Mouse (Mus musculus): ENCODE data around the gene Gsto1. TPM values are rescaled to one million over a fixed set of nuclear protein-coding genes. Genes with fewer than 3 reads are reported as not detected.
"Not testable (repeated sequence)": the region's sequence is repeated elsewhere in the genome, so short reads cannot be mapped to it uniquely, and the experiment has no call there.

Gsto1 gene
- polyA plus RNA-seq, 1 experiment from 2014 or later: 2,215 TPM

GRCm38 (mm10) chr19:47829913-47830450, 24.8 kb upstream of the Gsto1 start:
- Histone ChIP-seq H3K9me3 (replicated peaks; ENCODE audit: control insufficient read depth, low read length) (no peaks in the 10 kb centered on the region), H3K36me3 (ENCODE audit: control insufficient read depth, insufficient read depth, low read length) (no peaks in the 10 kb centered on the region), H3K4me1 (ENCODE audit: control insufficient read depth, insufficient read depth, low read length) (no peaks in the 10 kb centered on the region), H3K27ac (ENCODE audit: low read length) (no peak overlapping the region), H3K27me3 (ENCODE audit: control insufficient read depth, insufficient read depth, low read length) (no peaks in the 10 kb centered on the region), H3K4me3 (replicated peaks; ENCODE audit: low read length) (no peak overlapping the region), H3K9ac (ENCODE audit: low read length) (no peak overlapping the region), H3K4me2 (ENCODE audit: low read depth, low read length) (no peak overlapping the region)
- ATAC-seq (ENCODE audit: insufficient read depth, low FRiP score): no peak
- WGBS: 85% methylated on average over 14 of the region's 14 CpGs

- H3K4me1 ChIP-seq (ENCODE audit: control insufficient read depth, insufficient read depth, low read length): no peaks in the 10 kb centered on the region
- H3K4me2 ChIP-seq (ENCODE audit: low read depth, low read length): no peak overlapping the region
- ATAC-seq (ENCODE audit: insufficient read depth, low FRiP score): no peak
- no peaks in the 10 kb centered on the region for H3K27me3 ChIP-seq (ENCODE audit: control insufficient read depth, insufficient read depth, low read length)
- H3K27ac ChIP-seq (ENCODE audit: low read length): no peak overlapping the region
- WGBS: 94% methylated on average over 8 of the region's 8 CpGs
- no peaks in the 10 kb centered on the region for H3K9me3 ChIP-seq (replicated peaks; ENCODE audit: control insufficient read depth, low read length)
- H3K36me3 ChIP-seq (ENCODE audit: control insufficient read depth, insufficient read depth, low read length): no peaks in the 10 kb centered on the region
- no peak overlapping the region for H3K4me3 ChIP-seq (replicated peaks; ENCODE audit: low read length)
- H3K9ac ChIP-seq (ENCODE audit: low read length): no peak overlapping the region
Observed at GRCm38 (mm10) chr19:47831111-47831510, 23.7 kb upstream of the Gsto1 start.

- ATAC-seq (ENCODE audit: insufficient read depth, low FRiP score): no peak
- Histone ChIP-seq H3K4me3 (replicated peaks; ENCODE audit: low read length) (no peak overlapping the region), H3K4me2 (ENCODE audit: low read depth, low read length) (no peak overlapping the region), H3K9ac (ENCODE audit: low read length) (no peak overlapping the region), H3K27ac (ENCODE audit: low read length) (no peak overlapping the region), H3K27me3 (ENCODE audit: control insufficient read depth, insufficient read depth, low read length) (no peaks in the 10 kb centered on the region), H3K36me3 (ENCODE audit: control insufficient read depth, insufficient read depth, low read length) (no peaks in the 10 kb centered on the region), H3K9me3 (replicated peaks; ENCODE audit: control insufficient read depth, low read length) (no peaks in the 10 kb centered on the region), H3K4me1 (ENCODE audit: control insufficient read depth, insufficient read depth, low read length) (no peaks in the 10 kb centered on the region; the same call in 1 of the 2 replicates)
- 80% methylated on average over 16 of the region's 16 CpGs for WGBS
Observed at GRCm38 (mm10) chr19:47832316-47832715, 22.5 kb upstream of the Gsto1 start.

- Histone ChIP-seq H3K9ac (ENCODE audit: low read length) (no peak overlapping the region), H3K36me3 (ENCODE audit: control insufficient read depth, insufficient read depth, low read length) (no peaks in the 10 kb centered on the region), H3K4me2 (ENCODE audit: low read depth, low read length) (peak overlapping the region; percentile 16; the same call in 1 of the 2 replicates), H3K9me3 (replicated peaks; ENCODE audit: control insufficient read depth, low read length) (no peaks in the 10 kb centered on the region), H3K4me3 (replicated peaks; ENCODE audit: low read length) (no peak overlapping the region), H3K27me3 (ENCODE audit: control insufficient read depth, insufficient read depth, low read length) (no peaks in the 10 kb centered on the region), H3K4me1 (ENCODE audit: control insufficient read depth, insufficient read depth, low read length) (no peaks in the 10 kb centered on the region; the same call in 1 of the 2 replicates), H3K27ac (ENCODE audit: low read length) (peak overlapping the region; percentile 89)
- 52% methylated on average over 5 of the region's 5 CpGs for WGBS
- peak; percentile 72; the same call in 1 of the 2 replicates for ATAC-seq (ENCODE audit: insufficient read depth, low FRiP score)
Observed at GRCm38 (mm10) chr19:47834614-47835013, 20.2 kb upstream of the Gsto1 start.

DNA sequence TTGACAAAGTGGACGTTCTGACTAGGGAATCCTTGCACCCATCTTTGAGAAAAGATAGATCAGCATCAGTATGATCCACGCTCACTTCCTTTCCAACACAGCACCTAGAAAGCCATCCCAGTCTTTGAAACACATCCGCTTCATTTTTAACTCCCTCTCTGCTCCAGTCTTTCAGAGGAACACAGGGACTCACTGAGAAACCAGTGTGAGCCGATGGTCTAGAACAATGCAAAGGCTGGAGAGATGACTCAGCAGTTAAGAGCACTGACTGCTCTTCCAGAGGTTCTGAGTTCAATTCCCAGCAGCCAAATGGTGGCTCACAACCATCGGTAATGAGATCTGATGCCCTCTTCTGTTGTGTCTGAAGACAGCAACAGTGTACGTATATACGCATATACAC, 19.0 kb upstream of the Gsto1 start:
- Histone ChIP-seq H3K27me3 (ENCODE audit: control insufficient read depth, insufficient read depth, low read length) (no peaks in the 10 kb centered on the region), H3K9ac (ENCODE audit: low read length) (no peak overlapping the region), H3K4me3 (replicated peaks; ENCODE audit: low read length) (no peak overlapping the region), H3K9me3 (replicated peaks; ENCODE audit: control insufficient read depth, low read length) (no peaks in the 10 kb centered on the region), H3K4me1 (ENCODE audit: control insufficient read depth, insufficient read depth, low read length) (no peaks in the 10 kb centered on the region; the same call in 1 of the 2 replicates), H3K4me2 (ENCODE audit: low read depth, low read length) (no peak overlapping the region), H3K36me3 (ENCODE audit: control insufficient read depth, insufficient read depth, low read length) (no peaks in the 10 kb centered on the region), H3K27ac (ENCODE audit: low read length) (peak overlapping the region; percentile 89)
- ATAC-seq (ENCODE audit: insufficient read depth, low FRiP score): no peak
- 80% methylated on average over 7 of the region's 7 CpGs for WGBS

DNA sequence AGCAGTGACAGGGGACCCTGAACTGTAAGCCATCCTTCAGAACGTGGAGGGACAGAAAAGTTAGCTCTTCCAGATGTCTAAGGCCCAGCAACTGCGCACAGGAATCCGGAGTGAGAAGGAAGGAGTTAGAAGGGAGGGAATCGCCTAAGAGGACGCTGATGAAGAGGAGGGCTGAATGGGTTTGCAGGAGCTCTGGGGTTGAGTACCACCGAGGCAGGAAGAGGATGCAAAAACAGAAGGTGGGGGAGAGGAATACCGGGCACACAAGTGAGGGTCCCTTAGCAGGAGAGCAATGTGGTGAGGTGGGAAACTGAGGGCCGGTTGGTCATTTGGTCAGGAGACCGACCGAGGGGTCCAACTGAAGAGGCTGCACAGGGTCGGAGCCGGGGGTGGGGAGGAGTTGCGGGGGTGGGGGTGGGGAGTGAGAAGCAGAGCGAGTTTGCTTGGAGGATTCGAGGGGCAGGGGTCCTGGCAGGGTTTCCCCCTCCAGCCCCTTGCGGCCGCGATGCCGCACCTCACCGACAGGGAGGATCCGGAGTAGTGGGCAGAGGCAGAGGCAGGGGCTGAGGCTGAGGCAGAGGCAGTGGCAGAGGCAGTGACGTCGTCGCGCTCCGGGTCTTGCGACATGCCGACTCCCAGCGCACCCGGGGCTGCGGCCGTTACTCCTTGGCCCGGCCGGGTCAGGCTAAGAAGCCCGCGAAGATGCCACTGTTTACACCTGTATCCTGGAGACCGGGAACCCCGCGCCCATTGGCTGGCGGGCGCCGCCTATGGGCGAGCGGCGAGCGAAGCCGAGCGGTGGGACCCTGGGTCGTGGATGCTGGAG, 17.9 kb upstream of the Gsto1 start:
- peak overlapping the region; percentile 64 for H3K4me2 ChIP-seq (ENCODE audit: low read depth, low read length)
- H3K4me3 ChIP-seq (replicated peaks; ENCODE audit: low read length): peak overlapping the region; percentile 48
- H3K36me3 ChIP-seq (ENCODE audit: control insufficient read depth, insufficient read depth, low read length): no peaks in the 10 kb centered on the region
- WGBS: 4% methylated on average over 49 of the region's 49 CpGs
- peak; percentile 83; the same call in 1 of the 2 replicates for ATAC-seq (ENCODE audit: insufficient read depth, low FRiP score)
- H3K9ac ChIP-seq (ENCODE audit: low read length): peak overlapping the region; percentile 65
- H3K27ac ChIP-seq (ENCODE audit: low read length): no peak overlapping the region
- no peaks in the 10 kb centered on the region for H3K9me3 ChIP-seq (replicated peaks; ENCODE audit: control insufficient read depth, low read length)
- no peaks in the 10 kb centered on the region; the same call in 1 of the 2 replicates for H3K4me1 ChIP-seq (ENCODE audit: control insufficient read depth, insufficient read depth, low read length)
- H3K27me3 ChIP-seq (ENCODE audit: control insufficient read depth, insufficient read depth, low read length): no peaks in the 10 kb centered on the region

DNA sequence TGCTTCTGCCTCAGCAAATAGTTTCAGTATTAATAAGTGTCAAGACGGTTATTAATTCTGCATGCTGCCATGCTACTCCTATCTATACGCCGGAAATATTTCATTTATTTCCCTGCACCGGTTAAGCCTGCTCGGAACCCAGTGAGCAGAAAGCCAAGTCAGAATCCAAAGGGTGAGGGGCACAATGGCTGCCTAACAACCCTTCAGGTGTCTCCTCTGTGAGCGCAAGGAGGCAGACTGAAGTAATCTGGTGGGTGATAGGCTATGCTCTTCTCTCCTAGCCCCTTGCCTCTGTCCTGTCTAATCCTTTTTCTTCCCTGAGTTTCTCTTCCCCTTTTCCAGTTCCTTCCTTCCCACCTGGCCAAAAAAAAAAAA, 17.3 kb upstream of the Gsto1 start:
- 2% methylated on average over 6 of the region's 6 CpGs for whole genome bisulfite sequencing
- Histone ChIP-seq H3K4me3 (replicated peaks; ENCODE audit: low read length) (peak overlapping the region; percentile 48), H3K9ac (ENCODE audit: low read length) (peak overlapping the region; percentile 65), H3K27ac (ENCODE audit: low read length) (no peak overlapping the region), H3K27me3 (ENCODE audit: control insufficient read depth, insufficient read depth, low read length) (no peaks in the 10 kb centered on the region), H3K4me2 (ENCODE audit: low read depth, low read length) (peak overlapping the region; percentile 64), H3K9me3 (replicated peaks; ENCODE audit: control insufficient read depth, low read length) (no peaks in the 10 kb centered on the region), H3K4me1 (ENCODE audit: control insufficient read depth, insufficient read depth, low read length) (no peaks in the 10 kb centered on the region; the same call in 1 of the 2 replicates), H3K36me3 (ENCODE audit: control insufficient read depth, insufficient read depth, low read length) (no peaks in the 10 kb centered on the region)
- no peak for ATAC-seq (ENCODE audit: insufficient read depth, low FRiP score)

DNA sequence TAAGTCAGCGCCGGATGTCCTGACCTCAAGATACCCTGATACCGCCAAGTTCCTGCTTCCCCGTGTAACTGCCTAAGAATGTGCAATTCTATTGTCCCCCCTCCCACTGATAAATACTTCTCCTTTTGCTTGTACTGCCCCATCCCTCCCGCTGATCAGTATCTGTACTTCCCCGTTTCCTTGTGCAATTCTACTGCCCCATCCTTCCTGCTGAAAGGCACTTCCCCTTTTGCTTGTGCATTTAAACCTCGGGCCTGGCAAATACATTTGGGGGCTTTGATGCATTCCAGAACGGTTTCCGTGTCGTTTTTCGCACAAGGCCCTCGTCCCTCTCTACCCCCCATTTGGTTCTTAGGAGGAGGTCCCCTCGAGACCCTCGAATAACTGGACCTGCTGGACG, 13.5 kb upstream of the Gsto1 start:
- WGBS: 79% methylated on average over 13 of the region's 15 CpGs
- H3K27ac ChIP-seq (ENCODE audit: low read length); ATAC-seq (ENCODE audit: insufficient read depth, low FRiP score); H3K9ac ChIP-seq (ENCODE audit: low read length); H3K4me2 ChIP-seq (ENCODE audit: low read depth, low read length); H3K4me1 ChIP-seq (ENCODE audit: control insufficient read depth, insufficient read depth, low read length); H3K9me3 ChIP-seq (replicated peaks; ENCODE audit: control insufficient read depth, low read length); H3K4me3 ChIP-seq (replicated peaks; ENCODE audit: low read length); H3K36me3 ChIP-seq (ENCODE audit: control insufficient read depth, insufficient read depth, low read length); H3K27me3 ChIP-seq (ENCODE audit: control insufficient read depth, insufficient read depth, low read length): not testable (repeated sequence)

DNA sequence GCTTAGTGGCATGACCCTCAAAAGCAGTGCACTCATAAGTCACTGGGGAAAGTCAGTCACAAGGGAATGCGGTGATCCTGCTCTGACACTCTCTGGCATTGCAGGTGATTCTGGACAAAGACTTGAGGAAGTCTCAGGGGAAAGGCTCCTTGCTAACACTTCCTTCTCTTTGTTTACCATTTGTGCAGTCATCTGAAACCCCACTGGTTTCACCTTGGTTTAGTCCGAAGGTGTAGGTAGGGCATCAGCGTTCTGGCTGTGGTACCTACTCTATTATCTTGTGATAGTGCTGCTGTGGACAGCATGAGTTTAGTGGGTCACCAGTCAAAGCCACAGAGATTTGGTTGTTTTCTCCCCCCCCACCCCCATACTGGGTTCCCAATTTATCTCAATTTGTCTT, 5.0 kb upstream of the Gsto1 start:
- no peaks in the 10 kb centered on the region for H3K9me3 ChIP-seq (replicated peaks; ENCODE audit: control insufficient read depth, low read length)
- H3K4me2 ChIP-seq (ENCODE audit: low read depth, low read length): no peak overlapping the region
- no peak overlapping the region for H3K9ac ChIP-seq (ENCODE audit: low read length)
- H3K4me1 ChIP-seq (ENCODE audit: control insufficient read depth, insufficient read depth, low read length): peaks cover 12% of the 10 kb centered on the region
- 80% methylated on average over 3 of the region's 3 CpGs for WGBS
- no peaks in the 10 kb centered on the region for H3K36me3 ChIP-seq (ENCODE audit: control insufficient read depth, insufficient read depth, low read length)
- no peak for ATAC-seq (ENCODE audit: insufficient read depth, low FRiP score)
- no peak overlapping the region for H3K4me3 ChIP-seq (replicated peaks; ENCODE audit: low read length)
- H3K27ac ChIP-seq (ENCODE audit: low read length): no peak overlapping the region
- H3K27me3 ChIP-seq (ENCODE audit: control insufficient read depth, insufficient read depth, low read length): no peaks in the 10 kb centered on the region
